Mouse (Mus musculus) limb, embryonic 14.5 days (tissue): ENCODE data around the gene Snx13. TPM values are rescaled to one million over a fixed set of nuclear protein-coding genes. Genes with fewer than 3 reads are reported as not detected.

Source experiments
- ATAC-seq: fragments of 200-750 bp; cut with Nextera tagmentation; 2 replicates; pipeline ENCODE4 v1.8.0; 2017; ENCODE audit warnings: low read depth, moderate number of reproducible peaks, moderate TSS enrichment; ENCODE audit not compliant: low FRiP score
- DNase-seq: peaks from one replicate; pipeline ENCODE4 v3.0.0-alpha.2; 2015; ENCODE audit warnings: low spot score
- H3K27ac ChIP-seq: fragments of 300-500 bp; sonication (generic); replicated peaks from 2 replicates; pipeline ENCODE4 v1.5.1; 2014; ENCODE audit warnings: low read depth, mild to moderate bottlenecking, low read length, moderate library complexity, mixed read lengths
- H3K27me3 ChIP-seq: fragments of 300-500 bp; sonication (generic); 2 replicates; pipeline ENCODE4 v1.6.1; 2014; ENCODE audit warnings: low read length, mixed read lengths; ENCODE audit not compliant: control insufficient read depth, insufficient read depth
- H3K36me3 ChIP-seq: fragments of 300-500 bp; sonication (generic); 2 replicates; pipeline ENCODE4 v1.6.1; 2014; ENCODE audit warnings: mild to moderate bottlenecking, low read length, moderate library complexity, mixed read lengths; ENCODE audit not compliant: control insufficient read depth, insufficient read depth
- H3K4me1 ChIP-seq: fragments of 300-500 bp; sonication (generic); 2 replicates; pipeline ENCODE4 v1.6.1; 2014; ENCODE audit warnings: antibody characterized with exemption, low read length, mixed read lengths; ENCODE audit not compliant: control insufficient read depth, insufficient read depth
- H3K4me2 ChIP-seq: fragments of 300-500 bp; sonication (generic); replicated peaks from 2 replicates; pipeline ENCODE4 v1.6.1; 2014; ENCODE audit warnings: low read depth, mild to moderate bottlenecking, low read length, moderate library complexity; ENCODE audit not compliant: severe bottlenecking
- H3K4me3 ChIP-seq: fragments of 300-500 bp; sonication (generic); replicated peaks from 2 replicates; pipeline ENCODE4 v1.5.1; 2014; ENCODE audit warnings: low read length
- H3K9ac ChIP-seq: fragments of 300-500 bp; sonication (generic); 2 replicates; pipeline ENCODE4 v1.6.1; 2014; ENCODE audit warnings: mild to moderate bottlenecking, low read depth, low read length, moderate library complexity; ENCODE audit not compliant: severe bottlenecking
- H3K9me3 ChIP-seq: fragments of 300-500 bp; sonication (generic); 2 replicates; pipeline ENCODE4 v1.6.1; 2016; ENCODE audit warnings: low read length; ENCODE audit not compliant: control insufficient read depth
- POLR2A ChIP-seq: fragments of 200-500 bp; IDR thresholded peaks from 2 replicates; pipeline ENCODE4 v1.8.0; 2012; ENCODE audit warnings: inconsistent platforms, mild to moderate bottlenecking, moderate library complexity, borderline replicate concordance; ENCODE audit not compliant: insufficient read depth, insufficient read length; ENCODE audit errors: extremely low read depth
- WGBS: fragments of 180-500 bp; shearing (Covaris S2); extraction: QIAGEN DNeasy Blood & Tissue Kit; methylation state at CpG from one replicate; pipeline ENCODE4 v1.1.7; 2014; 5-methylcytosine and 5-hydroxymethylcytosine counted together
- polyA plus RNA-seq, 2 experiments: library from polyadenylated mRNA; depleted of rRNA in 1 of 2; stranded (reverse) in 1 of 2; unstranded in 1 of 2; fragments of >200 nt; fragmentation: Nextera tagmentation in 1 of 2; extraction: Ambion mirVana in 1 of 2; gene quantifications; 2 replicates each; pipeline versions ENCODE4 v1.2.1 to v1.2.3; 2012 to 2014

Gene Snx13
- polyA plus RNA-seq, 2 experiments: 10.6 to 25.4 TPM

GRCm38 (mm10) chr12:35016481-35017250 is 30.3 kb upstream of the Snx13 start:
- H3K9ac ChIP-seq: no peak overlapping the region
- no peak for TF ChIP-seq POLR2A
- ATAC-seq: no peak
- 74% methylated on average over 9 of the region's 9 CpGs for WGBS
- no peaks in the 10 kb centered on the region for H3K27me3 ChIP-seq
- H3K9me3 ChIP-seq: no peaks in the 10 kb centered on the region
- no peak overlapping the region for H3K4me3 ChIP-seq
- no peak overlapping the region for H3K27ac ChIP-seq
- no peaks in the 10 kb centered on the region for H3K4me1 ChIP-seq
- H3K36me3 ChIP-seq: no peaks in the 10 kb centered on the region
- no peak for DNase-seq
- H3K4me2 ChIP-seq: no peak overlapping the region

GRCm38 (mm10) chr12:35018679-35019237 is 28.2 kb upstream of the Snx13 start:
- ATAC-seq (no peak), DNase-seq (no peak)
- Histone ChIP-seq H3K36me3 (no peaks in the 10 kb centered on the region), H3K4me2 (no peak overlapping the region), H3K9me3 (no peaks in the 10 kb centered on the region), H3K4me1 (no peaks in the 10 kb centered on the region), H3K27ac (no peak overlapping the region), H3K9ac (no peak overlapping the region), H3K27me3 (no peaks in the 10 kb centered on the region), H3K4me3 (no peak overlapping the region)
- no peak for TF ChIP-seq POLR2A
- 83% methylated on average over 9 of the region's 9 CpGs for WGBS

- WGBS: 76% methylated on average over 9 of the region's 9 CpGs
- TF ChIP-seq POLR2A: no peak
- no peaks in the 10 kb centered on the region for H3K27me3 ChIP-seq
- H3K4me2 ChIP-seq: no peak overlapping the region
- H3K36me3 ChIP-seq: no peaks in the 10 kb centered on the region
- DNase-seq (no peak), ATAC-seq (no peak)
- no peaks in the 10 kb centered on the region for H3K9me3 ChIP-seq
- H3K4me1 ChIP-seq: no peaks in the 10 kb centered on the region
- H3K4me3 ChIP-seq: no peak overlapping the region
- H3K27ac ChIP-seq: no peak overlapping the region
- H3K9ac ChIP-seq: no peak overlapping the region
Measured at GRCm38 (mm10) chr12:35021285-35021684, 25.7 kb upstream of the Snx13 start.

GRCm38 (mm10) chr12:35022066-35022465 is 24.9 kb upstream of the Snx13 start:
- no peak for ATAC-seq

GRCm38 (mm10) chr12:35025916-35026432 is 21.0 kb upstream of the Snx13 start:
- DNase-seq: no peak

More at GRCm38 (mm10) chr12:35022066-35022465, 24.9 kb upstream of the Snx13 start:
- no peak overlapping the region for H3K4me2 ChIP-seq
- no peaks in the 10 kb centered on the region for H3K4me1 ChIP-seq
- 58% methylated on average over 10 of the region's 10 CpGs for WGBS
- H3K9me3 ChIP-seq: no peaks in the 10 kb centered on the region
- no peak overlapping the region for H3K9ac ChIP-seq
- DNase-seq: no peak
- no peak for TF ChIP-seq POLR2A
- no peaks in the 10 kb centered on the region for H3K36me3 ChIP-seq
- H3K27ac ChIP-seq: no peak overlapping the region
- no peak overlapping the region for H3K4me3 ChIP-seq
- no peaks in the 10 kb centered on the region for H3K27me3 ChIP-seq

More at GRCm38 (mm10) chr12:35025916-35026432, 21.0 kb upstream of the Snx13 start:
- H3K27me3 ChIP-seq: no peaks in the 10 kb centered on the region
- no peaks in the 10 kb centered on the region for H3K4me1 ChIP-seq
- H3K36me3 ChIP-seq: no peaks in the 10 kb centered on the region
- no peaks in the 10 kb centered on the region for H3K9me3 ChIP-seq
- H3K4me3 ChIP-seq: no peak overlapping the region
- no peak overlapping the region for H3K4me2 ChIP-seq
- ATAC-seq: no peak
- no peak overlapping the region for H3K9ac ChIP-seq
- no peak for TF ChIP-seq POLR2A
- 68% methylated on average over 4 of the region's 4 CpGs for WGBS
- H3K27ac ChIP-seq: no peak overlapping the region
